Mouse (Mus musculus) inflammation-experienced regulatory T-cells, adult 6 months (primary cell): ENCODE measurements around the gene Zfp398. TPM values are rescaled to one million over a fixed set of nuclear protein-coding genes. Genes with fewer than 3 reads are reported as not detected.
"Not testable (repeated sequence)": the region's sequence is repeated elsewhere in the genome, so short reads cannot be mapped to it uniquely, and the experiment has no call there.

Experiments used
- ATAC-seq: one replicate; pipeline ENCODE4 v1.8.0; 2017
- polyA plus RNA-seq, 3 experiments: library from polyadenylated mRNA; unstranded; fragments of 100-300 nt; shearing (Covaris generic); gene quantifications; one replicate each; pipeline ENCODE4 v1.2.1; 2017

The Zfp398 gene
- polyA plus RNA-seq, 3 experiments from 2014 or later: 7.2 to 16.0 (median 12.8) TPM

DNA sequence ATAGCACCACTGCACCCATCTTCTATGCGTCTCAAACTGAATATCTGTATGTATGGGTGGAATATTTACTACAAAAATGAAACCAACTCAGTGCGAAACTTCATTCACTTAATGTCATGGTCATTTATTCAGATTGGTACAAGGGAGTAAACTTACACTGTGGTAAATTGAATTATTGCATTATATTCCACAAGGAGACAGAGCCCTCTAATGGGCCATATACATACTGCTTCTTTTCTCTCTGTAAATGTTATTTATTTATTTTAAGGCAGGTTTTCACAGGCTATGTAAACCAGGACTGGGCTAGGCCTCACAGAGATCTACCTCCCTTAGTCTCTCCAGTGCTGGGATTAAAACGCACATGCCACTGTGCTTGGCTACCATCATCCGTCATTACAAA lies 8.0 kb upstream of the Zfp398 start:
- ATAC-seq: no peak

DNA sequence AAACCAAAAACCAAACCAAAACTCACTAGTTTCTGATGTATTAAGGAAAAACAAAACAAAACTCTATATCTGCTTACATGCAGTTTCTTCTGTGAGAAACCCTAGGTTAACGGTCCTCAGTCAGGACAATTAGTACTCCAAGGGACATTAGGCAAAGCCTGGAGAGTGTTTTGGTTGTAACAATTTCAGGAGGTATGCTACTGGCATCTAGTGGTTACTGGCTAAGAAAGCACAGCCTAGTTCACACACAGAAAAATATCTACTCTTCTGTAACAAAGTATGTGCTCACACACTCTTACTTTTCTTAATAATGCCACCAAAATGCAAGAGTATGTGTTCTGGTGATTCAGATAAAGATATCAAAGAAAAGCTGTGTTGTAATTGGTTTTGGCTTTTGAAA lies 6.5 kb upstream of the Zfp398 start:
- no peak for ATAC-seq

DNA sequence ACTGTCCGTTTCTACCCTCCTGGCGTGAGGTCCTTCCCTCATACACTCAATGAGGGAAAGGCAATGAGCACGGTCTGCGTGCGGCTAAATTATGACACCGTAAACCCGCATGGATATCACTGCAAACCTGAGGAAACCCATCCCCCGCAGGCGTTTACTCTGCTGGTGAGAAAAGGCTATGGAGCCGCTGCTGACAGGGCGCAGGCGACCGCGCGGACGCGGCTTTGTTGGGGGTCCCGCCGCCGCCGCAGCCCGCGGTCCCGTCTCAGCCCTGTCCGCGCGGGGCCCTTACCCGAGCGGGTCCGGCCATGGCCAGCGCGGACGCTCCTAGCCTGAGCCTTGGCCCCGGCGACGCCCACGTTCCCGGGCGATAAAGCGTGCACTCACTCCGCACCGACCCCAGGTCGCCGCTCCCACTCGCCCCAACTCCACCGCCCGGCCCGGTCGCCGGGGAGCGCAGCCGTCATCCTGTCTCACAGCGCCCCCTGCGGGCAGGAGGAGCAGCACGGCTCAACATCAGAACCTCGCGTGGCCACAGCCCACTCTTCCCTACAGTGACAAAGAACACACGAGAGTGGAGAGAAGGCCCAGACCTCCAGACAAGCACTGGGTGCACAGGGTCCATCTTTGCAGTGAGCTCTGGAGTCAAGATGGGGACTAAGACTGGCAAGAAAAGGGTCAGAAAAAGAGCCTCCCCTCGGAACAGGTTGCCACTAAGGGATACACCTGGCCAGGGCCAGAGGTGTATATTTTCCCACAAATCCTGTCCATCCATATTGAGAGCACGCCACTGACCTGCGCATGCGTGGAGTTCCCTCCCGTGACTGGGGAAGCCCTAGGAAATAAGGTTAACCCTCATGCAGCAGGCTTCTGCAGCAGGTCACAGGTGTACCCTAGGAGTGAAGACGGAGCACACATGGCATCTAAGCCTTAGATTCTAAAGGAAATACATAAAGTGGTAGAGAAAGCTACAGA lies 5.1 kb upstream of the Zfp398 start, which contains the start of gene Zfp786:
Gene Zfp786, minus strand, starts transcription at position 764 of the 975 bp plus-strand sequence.
- peak; percentile 91 for ATAC-seq

DNA sequence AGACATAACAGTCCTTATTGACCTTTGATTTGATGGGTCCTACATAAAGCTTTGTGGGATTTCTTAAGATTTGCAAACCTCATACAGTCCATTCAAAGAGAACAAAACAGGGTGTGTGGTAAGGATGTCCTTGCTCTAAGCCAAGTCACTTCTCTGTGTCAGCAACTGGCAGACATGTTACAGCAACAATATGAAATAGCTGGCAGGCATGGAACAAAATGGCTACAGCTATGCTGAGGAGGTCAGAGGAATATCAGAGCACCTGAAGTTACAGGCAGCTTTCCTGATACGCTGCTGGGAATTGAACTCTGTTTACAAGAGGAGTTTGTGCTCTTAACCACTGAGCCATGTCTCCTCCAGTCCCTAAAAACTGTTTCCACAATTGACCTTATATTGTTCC lies 3.2 kb upstream of the Zfp398 start:
- ATAC-seq: no peak

DNA sequence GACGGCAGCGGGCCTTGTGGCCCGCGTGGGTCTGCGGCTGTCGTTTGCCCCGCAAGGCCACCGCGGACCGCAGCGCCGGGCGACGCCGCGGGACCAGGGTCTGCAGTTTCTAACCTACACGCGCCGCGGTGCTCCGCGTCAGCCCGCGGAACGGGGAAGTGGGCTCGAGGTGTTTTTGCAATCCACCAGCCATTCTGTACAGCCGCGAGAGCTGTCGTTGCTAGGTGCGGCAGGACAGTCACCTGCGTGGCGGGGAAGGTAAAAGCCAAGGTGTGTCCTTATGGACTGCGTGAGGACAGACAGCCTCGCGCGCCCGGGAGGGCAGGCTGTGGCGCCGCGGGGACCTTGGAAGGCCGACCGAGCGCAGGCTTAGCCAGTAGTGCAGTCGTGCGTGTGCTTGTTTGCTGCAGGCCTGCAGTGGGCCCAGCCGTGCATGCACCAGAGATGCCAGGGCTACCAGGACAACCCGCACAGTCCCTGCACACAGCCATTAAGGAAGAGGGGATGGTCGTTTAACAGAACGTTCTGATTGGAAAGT lies 592 bp downstream of the Zfp398 start:
- peak; percentile 41 for ATAC-seq

DNA sequence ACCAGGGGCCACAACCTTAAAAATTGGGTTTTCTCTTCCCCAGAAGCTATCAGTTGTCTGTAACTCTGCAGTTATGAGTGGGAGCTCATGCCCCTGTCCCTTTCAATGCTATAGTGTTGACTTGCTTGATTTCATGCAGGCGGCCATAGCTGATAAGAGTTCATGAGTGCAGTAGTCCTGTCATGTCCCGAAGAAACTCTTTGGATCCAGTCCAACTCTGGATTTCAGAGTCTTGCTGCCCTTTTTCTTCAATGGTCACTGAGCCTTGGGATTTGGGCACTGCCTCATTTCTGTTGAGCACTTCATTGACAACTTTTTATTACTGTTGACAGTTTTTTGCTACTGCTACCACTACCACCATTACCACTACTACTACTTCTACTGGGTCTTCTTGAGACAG lies 2.2 kb downstream of the Zfp398 start:
- no peak for ATAC-seq

DNA sequence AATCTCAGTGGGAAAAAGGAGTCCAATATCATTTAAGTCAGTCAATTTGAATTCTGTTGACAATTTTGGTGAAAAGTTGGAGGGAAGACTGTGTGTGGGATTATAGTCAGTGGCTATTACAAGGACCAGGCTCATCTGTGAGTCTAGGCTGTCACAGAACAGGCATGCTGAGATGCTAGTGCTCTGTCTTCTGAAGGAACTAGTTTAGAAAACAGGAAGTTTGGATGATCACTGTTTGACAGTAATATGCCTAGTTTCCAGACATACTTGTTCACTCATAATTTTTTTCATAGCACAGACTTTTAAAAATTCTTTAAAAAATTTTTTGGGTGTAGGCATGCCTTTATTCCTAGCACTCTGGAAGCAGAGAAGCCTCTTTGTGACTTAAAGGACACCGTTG lies 5.6 kb downstream of the Zfp398 start:
- ATAC-seq: no peak

DNA sequence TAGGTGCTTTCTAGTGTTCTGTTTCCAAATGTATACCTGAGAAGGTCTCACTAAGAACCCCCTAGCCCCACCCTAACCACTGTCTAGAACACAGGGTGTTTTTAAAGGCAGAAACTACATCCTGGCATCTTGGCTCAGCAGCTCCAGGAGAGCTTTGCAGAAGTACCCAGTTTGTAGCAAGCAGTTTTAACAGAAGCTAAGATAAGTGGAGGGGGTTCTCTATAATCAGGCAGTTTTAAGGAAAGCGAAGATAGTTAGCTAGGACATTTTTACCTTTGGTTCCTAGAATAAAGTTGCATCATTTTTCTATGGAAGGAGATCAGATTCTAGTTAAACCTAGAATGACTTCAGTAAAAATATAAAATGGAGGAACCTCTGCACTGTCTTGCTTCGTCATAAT lies 6.4 kb downstream of the Zfp398 start:
- ATAC-seq: no peak

DNA sequence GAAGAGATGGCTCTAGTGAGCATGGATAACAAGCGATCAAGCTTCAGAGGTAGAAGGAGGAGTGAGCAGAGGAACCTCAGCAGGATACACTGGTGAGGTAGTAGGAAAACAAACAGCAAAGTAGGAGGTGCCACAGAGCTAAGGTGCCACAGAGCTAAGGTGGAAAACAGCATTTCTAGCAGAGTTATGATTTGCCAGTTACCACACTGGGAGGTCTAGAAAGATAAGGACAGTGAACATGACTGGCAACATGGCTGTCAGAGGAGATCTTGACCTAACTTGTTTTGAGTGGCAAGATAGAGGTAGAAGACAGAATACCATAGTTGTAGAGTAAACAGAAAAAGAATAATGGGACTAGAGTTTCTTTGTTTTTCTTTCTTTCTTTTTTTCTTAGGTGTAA lies 6.9 kb downstream of the Zfp398 start:
- no peak for ATAC-seq

DNA sequence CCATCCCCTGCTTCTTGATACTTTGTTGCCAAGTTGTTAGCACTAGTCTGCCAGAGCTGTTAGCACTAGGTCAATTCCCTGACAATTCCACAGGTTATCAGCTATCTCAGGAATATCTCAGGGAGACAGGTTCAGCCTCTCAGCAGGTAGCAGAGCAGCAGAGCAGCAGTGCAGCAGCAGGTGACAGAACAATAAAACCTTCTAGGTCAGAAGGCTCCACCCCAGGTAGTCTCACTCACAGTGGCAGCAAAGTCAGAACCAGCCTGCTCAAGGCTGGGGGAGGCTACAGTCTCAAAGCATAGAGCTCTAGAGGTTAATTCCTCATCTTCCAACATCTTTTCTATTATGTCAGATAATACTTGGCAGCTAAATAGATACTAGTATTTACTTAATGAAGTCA lies 10.3 kb downstream of the Zfp398 start:
- ATAC-seq: no peak

DNA sequence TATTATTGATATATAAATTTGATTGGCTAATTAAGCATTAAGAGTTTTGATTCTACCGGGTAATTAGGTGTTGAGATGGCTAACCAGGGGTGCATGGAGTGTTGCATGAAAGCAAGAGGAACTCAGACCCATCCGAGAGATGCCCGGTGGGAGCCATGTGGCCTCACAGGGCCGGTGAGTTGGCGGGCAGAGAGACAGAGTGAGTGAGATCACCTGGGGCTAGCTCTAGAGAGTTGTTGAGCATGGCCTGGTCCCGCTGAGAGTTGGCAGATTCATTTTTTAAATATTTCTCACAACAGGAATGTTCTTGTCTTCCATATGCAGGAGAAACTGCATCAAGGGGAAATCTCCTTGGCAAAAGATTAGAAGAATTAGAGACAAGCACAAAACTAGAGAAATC lies 21.8 kb downstream of the Zfp398 start:
- no peak for ATAC-seq

DNA sequence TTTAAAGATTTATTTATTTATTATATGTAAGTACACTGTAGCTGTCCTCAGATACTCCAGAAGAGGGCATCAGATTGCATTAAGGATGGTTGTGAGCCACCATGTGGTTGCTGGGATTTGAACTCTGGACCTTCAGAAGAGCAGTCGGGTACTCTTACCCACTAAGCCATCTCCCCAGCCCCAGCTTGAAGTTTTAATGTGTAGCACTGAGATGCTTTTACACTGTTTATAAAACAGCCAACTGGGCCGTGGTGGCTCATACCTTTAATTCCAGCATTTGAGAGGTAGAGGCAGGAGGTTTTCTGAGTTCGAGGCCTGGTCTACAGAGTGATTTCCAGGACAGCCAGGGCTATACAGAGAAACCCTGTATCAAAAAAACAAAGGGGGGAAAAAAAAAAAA lies 22.3 kb downstream of the Zfp398 start:
- ATAC-seq: not testable (repeated sequence)

DNA sequence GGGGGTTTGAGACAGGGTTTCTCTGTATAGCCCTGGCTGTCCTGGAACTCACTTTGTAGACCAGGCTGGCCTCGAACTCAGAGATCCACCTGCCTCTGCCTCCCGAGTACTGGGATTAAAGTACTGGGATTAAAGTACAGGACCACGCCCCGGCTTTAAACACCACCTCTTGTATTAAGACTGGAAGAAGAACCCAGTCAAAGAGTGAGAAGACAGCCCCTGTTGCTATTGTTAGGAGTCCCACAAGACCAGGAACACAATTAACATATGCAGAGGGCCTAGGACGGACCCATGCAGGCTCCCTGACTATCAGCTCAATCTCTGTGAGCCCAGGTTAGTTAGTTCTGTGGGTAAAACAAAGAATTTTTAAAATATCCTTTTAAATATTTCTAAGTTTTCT lies 36.8 kb downstream of the Zfp398 start:
- ATAC-seq: no peak

DNA sequence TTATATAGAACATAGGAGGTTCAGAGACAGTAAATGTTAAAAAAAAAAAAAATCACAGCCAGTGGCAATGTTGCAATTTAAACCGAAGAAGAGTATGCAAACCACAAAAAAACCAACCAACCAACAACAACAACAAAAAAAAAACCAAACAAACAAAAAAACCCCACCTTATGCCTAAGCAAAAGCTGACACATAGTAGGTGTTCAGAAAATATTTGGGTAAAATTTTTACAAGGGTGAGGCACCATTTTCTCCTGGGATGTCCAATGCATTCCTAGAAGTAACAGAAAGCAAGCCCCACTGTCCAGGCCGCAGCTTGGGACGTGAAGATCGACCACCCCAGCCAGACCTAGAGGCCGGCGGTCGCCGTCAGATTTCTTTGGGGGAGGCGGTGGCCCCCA lies 41.6 kb downstream of the Zfp398 start, which contains the start of gene Zfp282:
Gene Zfp282, plus strand, starts transcription at position 147 of the 400 bp plus-strand sequence.
- ATAC-seq: no peak

DNA sequence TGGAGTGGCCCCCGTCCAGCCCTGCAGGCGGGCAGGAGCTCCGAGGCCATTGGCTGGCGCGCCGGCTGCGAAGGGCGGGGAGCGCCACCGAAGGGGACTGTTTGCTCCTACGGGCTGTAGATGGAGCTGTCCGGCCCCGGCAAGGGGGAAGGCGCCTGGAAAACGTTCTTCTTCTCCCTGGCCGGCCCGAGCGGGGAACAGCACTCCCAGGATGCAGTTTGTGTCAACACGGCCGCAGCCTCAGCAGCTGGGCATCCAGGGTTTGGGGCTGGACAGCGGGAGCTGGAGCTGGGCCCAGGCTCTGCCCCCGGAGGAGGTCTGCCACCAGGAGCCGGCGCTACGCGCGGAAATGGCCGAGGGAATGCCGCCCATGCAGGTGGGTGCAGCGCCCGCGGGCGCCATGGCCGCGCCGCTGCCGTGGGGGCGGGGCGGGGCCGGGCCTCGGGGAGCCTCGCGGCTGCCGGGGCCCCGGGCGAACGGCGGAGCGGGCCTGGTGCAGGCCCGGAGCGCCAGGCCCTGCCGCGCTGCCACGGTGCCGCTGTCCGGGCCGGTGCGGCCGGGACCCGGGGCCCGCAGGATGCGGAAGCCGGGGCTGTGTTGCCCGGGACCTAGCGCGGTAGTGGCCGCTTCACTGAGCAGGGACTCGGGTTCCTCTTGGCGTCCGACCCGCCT lies 42.1 kb downstream of the Zfp398 start:
- peak; percentile 78 for ATAC-seq

DNA sequence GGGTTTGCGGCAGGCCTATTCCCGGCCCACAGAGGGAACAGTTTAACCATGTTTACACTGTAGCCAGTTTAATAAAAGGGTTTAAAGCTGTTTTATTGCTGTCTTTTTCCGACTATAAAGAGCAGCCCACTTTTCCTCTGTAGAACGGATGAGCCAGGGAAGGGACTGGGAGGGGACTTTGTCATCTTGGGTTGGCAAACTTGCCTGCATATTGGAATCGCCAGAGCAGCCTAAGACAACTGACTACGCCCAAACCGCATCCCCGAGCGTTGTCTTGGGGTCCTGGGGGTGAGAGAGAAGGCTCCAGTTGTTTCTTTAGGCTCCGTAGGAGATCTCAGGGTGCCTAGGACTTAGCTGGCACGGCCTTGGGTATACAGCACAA lies 42.7 kb downstream of the Zfp398 start:
- no peak for ATAC-seq

DNA sequence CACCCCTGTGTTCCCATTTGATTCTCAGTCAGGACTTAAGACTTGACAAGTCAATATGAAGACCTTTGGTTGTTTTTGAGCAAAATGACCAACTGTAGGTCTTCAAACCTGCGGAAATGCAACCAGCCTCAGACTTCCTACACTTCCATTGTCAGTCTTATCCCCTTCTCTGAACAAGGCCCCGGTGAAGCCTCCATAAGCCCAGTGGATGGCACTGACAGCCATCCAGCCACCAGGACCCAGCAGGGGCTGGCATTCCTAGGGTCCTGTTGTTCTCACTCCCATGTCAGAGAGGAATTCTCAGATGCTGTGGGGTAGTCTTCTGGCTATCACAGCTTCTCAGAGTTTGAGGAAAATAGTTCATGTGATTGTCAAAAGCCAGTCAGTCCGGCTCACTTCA lies 43.1 kb downstream of the Zfp398 start:
- no peak for ATAC-seq

DNA sequence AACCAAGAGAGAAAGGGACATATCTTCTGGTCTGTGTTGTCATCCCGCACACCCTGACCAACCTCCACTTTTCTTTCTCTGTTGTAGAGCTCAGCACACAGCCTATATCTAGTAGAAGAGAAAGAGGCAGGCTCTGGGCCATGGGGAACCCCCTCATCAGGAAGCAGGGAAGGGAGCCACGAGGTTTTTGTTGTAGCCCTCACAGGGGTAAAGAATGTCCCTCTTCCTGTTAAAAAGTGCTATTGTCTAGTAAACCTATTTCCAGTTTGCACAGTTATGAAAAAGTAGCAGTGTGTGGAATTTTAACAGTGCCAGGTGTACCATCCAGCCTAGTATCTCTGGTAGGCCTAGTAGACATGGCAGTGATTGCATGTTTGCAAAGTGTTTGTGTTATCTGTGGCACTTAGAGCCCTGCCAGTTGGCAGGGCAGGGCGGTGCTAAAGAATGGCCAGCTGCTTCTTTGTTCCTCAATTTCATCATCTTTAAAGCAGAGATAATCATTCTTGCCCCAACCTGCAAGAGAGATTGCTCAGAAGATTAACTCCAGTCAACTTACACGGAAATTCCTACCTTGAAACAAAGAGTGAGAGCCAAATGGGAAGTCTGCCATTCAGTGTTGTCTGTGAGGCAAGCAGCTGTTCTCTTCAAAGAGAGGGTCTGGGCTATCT lies 43.7 kb downstream of the Zfp398 start:
- ATAC-seq: no peak

DNA sequence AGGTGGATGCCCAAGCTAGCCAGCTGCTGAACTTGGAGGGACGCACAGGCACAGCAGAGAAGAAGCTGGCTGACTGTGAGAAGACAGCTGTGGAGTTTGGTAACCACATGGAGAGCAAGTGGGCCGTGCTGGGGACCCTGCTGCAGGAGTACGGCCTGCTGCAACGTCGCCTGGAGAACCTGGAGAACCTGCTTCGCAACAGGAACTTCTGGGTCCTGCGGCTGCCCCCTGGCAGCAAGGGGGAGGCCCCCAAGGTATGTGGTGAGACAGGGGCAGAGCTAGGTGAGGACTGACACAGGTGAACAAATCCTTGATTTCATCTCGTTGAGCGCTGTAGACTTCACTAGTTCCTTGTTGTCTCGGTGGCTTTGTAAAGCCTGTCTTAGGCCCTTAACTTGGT lies 44.7 kb downstream of the Zfp398 start:
- ATAC-seq: no peak

DNA sequence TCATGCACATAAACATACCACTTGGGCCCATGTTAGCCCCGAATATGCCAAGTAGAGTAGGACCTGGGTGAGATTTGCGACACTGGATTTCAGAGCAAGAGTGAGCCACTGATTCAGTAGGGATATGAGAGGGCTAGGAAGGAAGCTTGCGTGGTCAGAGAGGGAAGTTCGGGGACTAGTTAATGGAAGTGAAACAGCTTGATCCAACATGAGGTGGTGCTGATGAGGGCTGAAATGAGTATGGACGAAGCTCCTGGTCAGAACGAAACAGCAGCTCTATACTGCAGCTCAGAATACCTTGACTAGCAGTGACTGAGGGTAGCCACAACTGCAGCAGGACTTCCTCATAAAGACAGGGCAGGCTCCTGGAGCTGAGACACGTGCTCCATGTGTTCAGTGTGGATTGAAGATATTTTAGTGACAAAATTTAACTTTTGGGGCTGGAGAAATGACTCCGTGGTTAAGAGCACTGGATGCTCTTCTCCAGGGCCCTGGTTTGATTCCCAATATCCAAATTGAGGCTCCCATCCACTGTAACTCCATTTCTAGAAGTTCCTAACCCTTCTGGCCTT lies 53.4 kb downstream of the Zfp398 start:
- no peak for ATAC-seq

DNA sequence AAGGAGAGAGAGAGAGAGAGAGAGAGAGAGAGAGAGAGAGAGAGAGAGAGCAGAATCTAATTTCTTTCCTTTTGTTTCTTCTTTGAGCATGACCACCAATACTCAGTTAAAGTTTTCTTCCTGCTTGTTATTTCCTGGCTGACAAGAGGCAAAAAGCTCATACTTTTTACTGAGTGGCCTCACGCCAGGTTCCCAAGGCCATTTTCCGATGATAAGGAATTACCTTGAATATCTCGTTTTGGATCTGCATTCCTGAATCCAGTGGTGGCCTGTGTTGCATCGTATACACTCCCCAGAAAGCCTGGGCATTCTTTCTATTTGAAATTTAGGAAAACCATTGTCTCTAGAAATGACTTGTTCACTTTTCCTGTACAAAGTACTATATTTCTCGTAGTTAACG lies 64.0 kb downstream of the Zfp398 start:
- no peak for ATAC-seq

DNA sequence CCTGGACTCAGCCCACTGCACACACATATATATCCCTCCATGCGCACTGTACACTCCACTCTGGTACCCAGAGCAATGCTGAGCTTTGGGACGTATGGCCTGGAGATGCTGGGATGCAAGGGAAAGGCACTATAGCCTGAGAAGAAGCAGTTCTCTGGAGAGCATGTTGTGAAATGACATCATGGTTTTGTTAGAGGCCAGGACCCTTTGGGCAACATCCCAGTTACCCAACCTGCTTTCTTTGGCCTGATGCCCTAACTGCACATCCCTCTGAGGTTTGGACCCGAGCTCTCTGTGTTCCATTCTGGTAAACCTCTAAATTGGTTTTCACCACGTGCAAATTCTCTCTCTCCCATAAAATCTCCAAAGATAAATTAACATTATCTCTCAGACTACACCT lies 68.1 kb downstream of the Zfp398 start:
- no peak for ATAC-seq

DNA sequence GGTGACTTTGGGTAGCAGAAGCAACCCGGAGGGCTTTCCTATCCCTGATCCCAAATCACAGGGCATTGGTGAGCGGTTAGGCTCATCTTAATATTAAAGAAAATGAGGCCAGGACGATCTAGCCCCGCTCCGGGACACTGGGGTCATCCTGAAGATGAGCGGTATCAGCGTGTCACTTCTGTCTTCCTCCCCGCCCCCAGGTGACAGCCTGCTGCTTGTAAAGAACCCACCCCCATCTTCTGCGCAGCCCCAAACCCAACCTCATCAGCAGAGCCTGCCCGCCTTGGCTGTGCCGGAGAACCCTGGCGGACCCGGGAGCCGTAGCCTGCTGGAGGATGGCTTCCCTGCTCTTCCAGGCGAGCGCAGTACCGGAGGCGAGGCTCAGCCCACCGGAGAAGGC lies 68.9 kb downstream of the Zfp398 start:
- ATAC-seq: no peak
